Comparison of ENCODE assay signal across 8 mouse cellular contexts in the genomic region with DNA sequence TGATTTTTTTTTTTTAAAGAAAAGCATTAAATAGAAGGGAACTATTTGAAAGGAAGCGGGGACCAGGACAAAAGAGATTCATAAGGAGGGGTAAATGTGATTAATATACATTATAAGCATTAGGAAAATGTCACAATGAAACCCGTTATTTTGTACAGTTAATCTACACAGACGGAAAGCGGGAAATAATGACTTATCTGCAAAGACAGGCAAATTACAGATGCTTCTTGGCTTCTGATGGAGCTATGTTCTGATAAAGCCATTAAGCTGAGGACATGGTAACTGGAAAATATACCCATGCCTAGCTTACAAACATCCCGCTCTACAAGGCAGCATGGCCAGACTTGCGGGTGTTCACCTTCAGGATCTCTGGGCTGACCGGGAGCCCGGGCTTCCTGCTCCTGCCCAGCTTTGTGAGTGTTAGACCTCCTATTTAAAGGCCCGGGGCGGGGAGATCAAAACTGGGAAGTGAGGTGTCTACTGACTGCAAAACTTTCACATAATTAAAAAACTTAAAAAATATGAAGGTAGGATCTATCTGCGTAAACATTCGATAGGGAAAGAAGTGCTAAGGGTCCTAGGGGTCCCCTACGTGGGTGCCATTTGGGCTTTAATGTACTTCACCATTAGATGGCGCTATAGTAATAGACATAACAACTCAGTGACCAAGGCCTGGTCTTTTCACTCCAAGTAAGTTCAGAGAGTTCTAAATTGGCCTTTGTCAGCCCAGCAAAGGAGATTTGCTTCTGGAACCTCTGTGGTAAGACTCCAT. TPM values are rescaled to one million over a fixed set of nuclear protein-coding genes. Genes with fewer than 3 reads are reported as not detected.
DNase-seq lines count a peak whose midpoint lies in the region; ATAC-seq and TF ChIP-seq lines count a peak whose summit lies in the region.

No protein-coding gene starts in this region.

- H3K36me3 ChIP-seq in kidney, postnatal 0 days (ENCODE audit: insufficient read depth, low read length): no peaks in the 10 kb centered on the region

- TF ChIP-seq CTCF in lung, adult 2 months (IDR thresholded peaks at IDR 0.05; ENCODE audit: insufficient read depth, low read length): 0 out of 2 replicates have a peak, but pooled peaks have one; percentile 21
- TF ChIP-seq CTCF in kidney, postnatal 0 days (IDR thresholded peaks at IDR 0.05; ENCODE audit: low read depth): peak; percentile 82

- H3K27me3 ChIP-seq in kidney, postnatal 0 days (ENCODE audit: insufficient read depth, low read length): no peaks in the 10 kb centered on the region

- H3K4me1 ChIP-seq in lung, adult 2 months (ENCODE audit: control insufficient read depth, insufficient read depth, low read length): peaks cover 3% of the 10 kb centered on the region; the same call in 1 of the 2 replicates
- no peaks in the 10 kb centered on the region for H3K4me1 ChIP-seq in kidney, postnatal 0 days (replicated peaks; ENCODE audit: insufficient read depth, low read length)

- no peak overlapping the region for H3K9ac ChIP-seq in kidney, postnatal 0 days (ENCODE audit: low read depth, low read length)

- no peak overlapping the region for H3K27ac ChIP-seq in kidney, postnatal 0 days

- H3K9me3 ChIP-seq in kidney, postnatal 0 days (replicated peaks; ENCODE audit: low read length): no peaks in the 10 kb centered on the region

- DNase-seq in lung, adult 2 months: no peak
- DNase-seq in lung, postnatal 4 days: no peak
- DNase-seq in cerebellum, adult 9-11 months: peak; percentile 44
- peak; percentile 73 for DNase-seq in heart, adult 8-10 months (ENCODE audit: low spot score)
- peak; percentile 94 for DNase-seq in kidney, postnatal 0 days (ENCODE audit: low spot score)
- peak; percentile 70 for DNase-seq in lung, postnatal 36 days
- peak; percentile 40 for DNase-seq in yolk sac, embryonic 10.5 days (ENCODE audit: low spot score)
- DNase-seq in gastrocnemius, adult 8-10 months (ENCODE audit: low spot score in 2 of 2): no peak

- 38% methylated on average over 14 of the region's 14 CpGs for WGBS in lung, adult 2 months
- WGBS in kidney, postnatal 0 days: 45% methylated on average over 14 of the region's 14 CpGs

- peak overlapping the region; percentile 18; the same call in 1 of the 2 replicates for H3K4me2 ChIP-seq in kidney, postnatal 0 days (ENCODE audit: low read length)

- H3K4me3 ChIP-seq in lung, adult 2 months (replicated peaks; ENCODE audit: extremely low read depth, low read depth, low read length): no peak overlapping the region
- no peak overlapping the region for H3K4me3 ChIP-seq in kidney, postnatal 0 days (replicated peaks; ENCODE audit: low read depth, low read length)

- no peak for TF ChIP-seq POLR2A in lung, adult 2 months (IDR thresholded peaks at IDR 0.05; ENCODE audit: borderline replicate concordance, extremely low read depth, low read depth, low read length)

- peak; percentile 74; the same call in 1 of the 2 replicates for ATAC-seq in kidney, postnatal 0 days (replicated peaks; ENCODE audit: low FRiP score, low read depth)

RNA-seq across cellular contexts. Expression of a gene that starts 55.5 kb away (rescaled TPM):
- polyA plus RNA-seq in lung, adult 2 months (2012; rRNA removed): 5.3 and 6.9 TPM in 2 replicates
- 10 to 100 TPM; 15.5 to 20.3 (median 16.8) TPM for total RNA-seq in heart, adult 8-10 months (2022)
- polyA plus RNA-seq in kidney, postnatal 0 days (2015; fragmentation: Nextera tagmentation; extraction: Ambion mirVana): 12.3 and 15.1 TPM in 2 replicates
- total RNA-seq in gastrocnemius, adult 8-10 months (2022): 10 to 100 TPM; 18.5 to 21.2 (median 20.1) TPM

RNA-seq across cellular contexts. Expression of a gene that starts 55.8 kb away (rescaled TPM):
- polyA plus RNA-seq in lung, adult 2 months (2012; rRNA removed): not detected in 2 replicates
- total RNA-seq in heart, adult 8-10 months (2022): not detected
- not detected in 2 replicates for polyA plus RNA-seq in kidney, postnatal 0 days (2015; fragmentation: Nextera tagmentation; extraction: Ambion mirVana)
- total RNA-seq in gastrocnemius, adult 8-10 months (2022): not detected

Comparison
In these comparisons a context has a peak if more than half of its experiments do, and no peak if none do; other contexts are left out.
1. DNase-seq: peak in cerebellum, adult 9-11 months (single experiment), heart, adult 8-10 months (single experiment), kidney, postnatal 0 days (single experiment), lung, postnatal 36 days (single experiment) and yolk sac, embryonic 10.5 days (single experiment); none in lung, adult 2 months (single experiment), lung, postnatal 4 days (0 of 2) and gastrocnemius, adult 8-10 months (0 of 2).